Comparison of ENCODE assay signal across 12 mouse cellular contexts in genomic region chr8:127684213-127684612, GRCm38 (mm10).
DNase-seq lines count a peak whose midpoint lies in the region; ATAC-seq lines count a peak whose summit lies in the region.
"Had no signal": no experiment of that assay in that cellular context is flagged by ENCODE, and none has a peak within 500 bp of the region (broad histone marks: within the 10 kb centered on the region; RNA-seq: fewer than 3 reads in every experiment).

No protein-coding gene starts in this region.

- no peaks in the 10 kb centered on the region for H3K9me3 ChIP-seq in midbrain, embryonic 11.5 days (ENCODE audit: control insufficient read depth, low read length)
- no peaks in the 10 kb centered on the region for H3K9me3 ChIP-seq in midbrain, embryonic 13.5 days
- no peaks in the 10 kb centered on the region for H3K9me3 ChIP-seq in hindbrain, embryonic 16.5 days (ENCODE audit: control insufficient read depth, low read length)
- H3K9me3 ChIP-seq: liver, embryonic 12.5 days had no signal

- ATAC-seq in midbrain, embryonic 11.5 days (ENCODE audit: low FRiP score), result peak; percentile 70; the same call in 1 of the 2 replicates
- no peak for ATAC-seq in midbrain, embryonic 13.5 days
- ATAC-seq in hindbrain, embryonic 16.5 days, result peak; percentile 73
- ATAC-seq: inflammation-experienced regulatory T-cells, adult 6 months; liver, embryonic 12.5 days had no signal

- H3K4me3 ChIP-seq in midbrain, embryonic 11.5 days (ENCODE audit: low read depth, low read length), result no peak overlapping the region
- H3K4me3 ChIP-seq in midbrain, embryonic 13.5 days (replicated peaks), result no peak overlapping the region
- no peak overlapping the region for H3K4me3 ChIP-seq in hindbrain, embryonic 16.5 days (ENCODE audit: low read length)
- H3K4me3 ChIP-seq: liver, embryonic 12.5 days; megakaryocyte, embryonic 14.5 days had no signal

- DNase-seq in embryo, embryonic 11 days, result peak; percentile 14
- no peak for DNase-seq in embryo, embryonic 10.5 days (ENCODE audit: low spot score)
- no peak for DNase-seq in midbrain, embryonic 11.5 days (ENCODE audit: low spot score, missing footprints)
- DNase-seq in retina, postnatal 1 day, result peak; percentile 18
- DNase-seq in gastrocnemius, postnatal 36 days, result no peak
- no peak for DNase-seq in spleen, postnatal 10 days (ENCODE audit: low spot score in 2 of 2)
- DNase-seq: thymus, postnatal 25 days had no signal

- intact Hi-C loops in gastrocnemius, postnatal 36 days (cut with DNase I), result no loop called here

- no peak overlapping the region for H3K9ac ChIP-seq in midbrain, embryonic 11.5 days (ENCODE audit: low read length)
- no peak overlapping the region for H3K9ac ChIP-seq in midbrain, embryonic 13.5 days (replicated peaks)
- no peak overlapping the region for H3K9ac ChIP-seq in hindbrain, embryonic 16.5 days (ENCODE audit: low read depth, low read length)
- H3K9ac ChIP-seq: liver, embryonic 12.5 days had no signal

- H3K4me1 ChIP-seq in midbrain, embryonic 11.5 days (ENCODE audit: control insufficient read depth, insufficient read depth, low read length), result no peaks in the 10 kb centered on the region
- H3K4me1 ChIP-seq in midbrain, embryonic 13.5 days (replicated peaks), result no peaks in the 10 kb centered on the region
- no peaks in the 10 kb centered on the region for H3K4me1 ChIP-seq in hindbrain, embryonic 16.5 days (ENCODE audit: control insufficient read depth, insufficient read depth, low read depth, low read length)
- H3K4me1 ChIP-seq: liver, embryonic 12.5 days; megakaryocyte, embryonic 14.5 days had no signal

- H3K27ac ChIP-seq in midbrain, embryonic 11.5 days (ENCODE audit: low read depth, low read length), result no peak overlapping the region
- no peak overlapping the region for H3K27ac ChIP-seq in midbrain, embryonic 13.5 days
- H3K27ac ChIP-seq in hindbrain, embryonic 16.5 days (ENCODE audit: low read depth, low read length), result no peak overlapping the region
- H3K27ac ChIP-seq: liver, embryonic 12.5 days had no signal

- H3K4me2 ChIP-seq in midbrain, embryonic 11.5 days, result no peak overlapping the region
- H3K4me2 ChIP-seq in midbrain, embryonic 13.5 days (replicated peaks), result no peak overlapping the region
- H3K4me2 ChIP-seq in hindbrain, embryonic 16.5 days (ENCODE audit: low read length), result no peak overlapping the region
- H3K4me2 ChIP-seq: liver, embryonic 12.5 days had no signal

- H3K36me3 ChIP-seq in midbrain, embryonic 11.5 days (ENCODE audit: control insufficient read depth, insufficient read depth, low read length), result no peaks in the 10 kb centered on the region
- no peaks in the 10 kb centered on the region for H3K36me3 ChIP-seq in midbrain, embryonic 13.5 days
- no peaks in the 10 kb centered on the region for H3K36me3 ChIP-seq in hindbrain, embryonic 16.5 days (ENCODE audit: control insufficient read depth, insufficient read depth, low read length)
- H3K36me3 ChIP-seq: liver, embryonic 12.5 days had no signal

- H3K27me3 ChIP-seq in midbrain, embryonic 11.5 days (ENCODE audit: control insufficient read depth, insufficient read depth, low read length), result no peaks in the 10 kb centered on the region
- 0 out of 2 replicates have a peak, but pooled peaks cover 2% of the 10 kb centered on the region for H3K27me3 ChIP-seq in midbrain, embryonic 13.5 days
- no peaks in the 10 kb centered on the region for H3K27me3 ChIP-seq in hindbrain, embryonic 16.5 days (replicated peaks; ENCODE audit: control insufficient read depth, insufficient read depth, low read length)
- H3K27me3 ChIP-seq: liver, embryonic 12.5 days had no signal

- WGBS in midbrain, embryonic 11.5 days, result 76% methylated on average over 5 of the region's 5 CpGs
- WGBS in midbrain, embryonic 13.5 days, result 62% methylated on average over 5 of the region's 5 CpGs
- 53% methylated on average over 5 of the region's 5 CpGs for WGBS in hindbrain, embryonic 16.5 days

Comparison
In these comparisons a context has a peak if more than half of its experiments do, and no peak if none do; other contexts are left out.
1. DNase-seq: peak in embryo, embryonic 11 days (single experiment) and retina, postnatal 1 day (single experiment); none in embryo, embryonic 10.5 days (single experiment), midbrain, embryonic 11.5 days (single experiment), gastrocnemius, postnatal 36 days (0 of 2) and spleen, postnatal 10 days (0 of 2).